Mouse (Mus musculus): Measurements from ENCODE around the gene Tbc1d21. TPM values are rescaled to one million over a fixed set of nuclear protein-coding genes. Genes with fewer than 3 reads are reported as not detected.

Tbc1d21 gene
- not detected in 2 replicates for polyA plus RNA-seq (2012; rRNA removed)

DNA sequence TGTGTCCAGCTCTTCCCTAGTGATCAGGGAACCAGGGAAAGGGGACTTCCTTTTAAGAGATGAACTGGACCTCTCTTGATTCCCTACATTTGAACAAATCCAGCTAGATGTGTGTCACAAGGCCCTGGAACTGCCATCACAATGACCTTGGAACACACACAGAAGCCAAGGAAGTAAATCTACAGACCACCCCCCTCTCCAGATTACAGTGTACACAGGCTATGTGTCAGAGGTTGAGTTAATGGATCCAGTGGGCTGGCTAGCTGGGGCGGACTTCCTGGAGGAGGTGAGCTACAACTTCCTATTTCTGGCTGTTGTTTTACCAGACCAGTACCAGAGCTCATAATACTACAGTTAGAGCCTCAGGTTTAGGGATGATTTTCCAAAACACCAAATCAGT lies at the start of gene Tbc1d21:
Gene Tbc1d21 (minus strand): TSS at position 101 of the 400 bp plus-strand sequence.
- no peak within 1 kb of the TSS for H3K4me3 ChIP-seq (replicated peaks; ENCODE audit: insufficient read depth, low read depth, low read length)
- no peak for TF ChIP-seq CTCF (IDR thresholded peaks at IDR 0.05; ENCODE audit: borderline replicate concordance, insufficient read depth, low read depth, low read length)
- TF ChIP-seq POLR2A (IDR thresholded peaks at IDR 0.05; ENCODE audit: borderline replicate concordance, insufficient read depth, low read length), result no peak

DNA sequence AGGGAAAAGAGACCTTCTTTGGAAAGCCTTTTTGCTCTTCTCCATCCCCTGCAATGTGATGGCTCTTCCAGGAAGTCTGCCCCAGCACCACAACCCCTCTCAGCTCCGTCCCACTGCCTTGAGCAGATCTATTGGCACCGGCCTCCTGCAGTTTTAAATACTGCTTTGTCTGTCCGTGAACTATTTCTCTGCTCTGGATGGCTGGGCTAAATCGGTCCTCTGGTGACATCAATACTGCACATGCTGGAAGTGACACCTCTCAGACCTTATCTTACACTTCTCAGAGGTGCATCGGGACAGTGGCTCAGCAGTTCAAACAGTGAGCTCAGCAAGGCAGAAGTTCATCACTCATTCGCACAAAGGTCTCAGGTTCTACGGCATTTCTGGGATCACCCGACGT lies 41.3 kb upstream of the Tbc1d21 start:
- WGBS, result 92% methylated on average over 9 of the region's 9 CpGs
- Histone ChIP-seq H3K27me3 (ENCODE audit: control insufficient read depth, insufficient read depth, low read length) (no peaks in the 10 kb centered on the region), H3K4me3 (replicated peaks; ENCODE audit: insufficient read depth, low read depth, low read length) (no peak overlapping the region), H3K27ac (ENCODE audit: insufficient read depth, low read length) (no peak overlapping the region), H3K4me1 (ENCODE audit: control insufficient read depth, insufficient read depth, low read length) (peaks cover 33% of the 10 kb centered on the region)
- no peak for DNase-seq
- TF ChIP-seq CTCF (IDR thresholded peaks at IDR 0.05; ENCODE audit: borderline replicate concordance, insufficient read depth, low read depth, low read length) (no peak), POLR2A (IDR thresholded peaks at IDR 0.05; ENCODE audit: borderline replicate concordance, insufficient read depth, low read length) (no peak)

More for the DNA sequence above, at the start of gene Tbc1d21:
- Histone ChIP-seq H3K27ac (ENCODE audit: insufficient read depth, low read length) (no peak within 1 kb of the TSS), H3K27me3 (ENCODE audit: control insufficient read depth, insufficient read depth, low read length) (no peaks in the 10 kb centered on the region), H3K4me1 (ENCODE audit: control insufficient read depth, insufficient read depth, low read length) (peaks cover 14% of the 10 kb centered on the region)
- DNase-seq, result no peak
- 97% methylated on average over 1 of the region's 1 CpGs for WGBS

DNA sequence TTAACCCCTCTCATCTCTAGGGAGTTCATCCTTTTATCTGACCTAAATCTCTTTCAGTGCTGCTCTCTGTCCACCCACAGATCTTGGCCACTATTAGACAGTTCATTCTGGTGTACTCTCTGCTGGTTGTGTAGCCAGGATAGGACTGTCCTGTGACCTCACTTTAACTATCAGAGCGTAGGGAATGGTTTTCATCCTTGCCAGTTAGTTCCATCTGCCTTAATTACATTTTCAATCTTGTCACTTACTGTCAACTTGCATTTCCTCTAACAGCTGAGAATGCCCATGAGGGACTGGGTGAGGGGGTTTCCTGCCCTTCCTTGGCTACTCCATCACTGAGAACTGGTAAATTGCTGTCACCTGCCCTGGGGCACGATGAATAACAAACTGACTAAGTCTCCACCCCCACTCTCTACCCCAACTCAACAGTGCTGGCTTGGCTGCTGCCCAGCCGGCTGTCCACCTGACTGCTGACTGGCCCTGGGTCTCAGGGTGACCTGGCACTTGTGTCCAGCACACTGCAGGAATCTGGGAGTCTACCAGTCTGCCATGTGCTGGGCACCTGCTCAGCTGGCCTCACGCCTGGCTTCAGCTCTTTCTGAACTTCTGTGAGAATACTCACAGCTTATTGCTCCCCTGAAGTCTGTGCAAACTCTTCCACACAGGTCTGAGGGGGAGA lies 39.9 kb upstream of the Tbc1d21 start:
- peak; percentile 90 to 92 for DNase-seq
- 12% methylated on average over 4 of the region's 4 CpGs for WGBS
- H3K4me1 ChIP-seq (ENCODE audit: control insufficient read depth, insufficient read depth, low read length), result peaks cover 33% of the 10 kb centered on the region
- H3K27me3 ChIP-seq (ENCODE audit: control insufficient read depth, insufficient read depth, low read length), result no peaks in the 10 kb centered on the region
- no peak overlapping the region for H3K4me3 ChIP-seq (replicated peaks; ENCODE audit: insufficient read depth, low read depth, low read length)
- TF ChIP-seq CTCF (IDR thresholded peaks at IDR 0.05; ENCODE audit: borderline replicate concordance, insufficient read depth, low read depth, low read length) (no peak), POLR2A (IDR thresholded peaks at IDR 0.05; ENCODE audit: borderline replicate concordance, insufficient read depth, low read length) (no peak)
- H3K27ac ChIP-seq (ENCODE audit: insufficient read depth, low read length), result no peak overlapping the region

DNA sequence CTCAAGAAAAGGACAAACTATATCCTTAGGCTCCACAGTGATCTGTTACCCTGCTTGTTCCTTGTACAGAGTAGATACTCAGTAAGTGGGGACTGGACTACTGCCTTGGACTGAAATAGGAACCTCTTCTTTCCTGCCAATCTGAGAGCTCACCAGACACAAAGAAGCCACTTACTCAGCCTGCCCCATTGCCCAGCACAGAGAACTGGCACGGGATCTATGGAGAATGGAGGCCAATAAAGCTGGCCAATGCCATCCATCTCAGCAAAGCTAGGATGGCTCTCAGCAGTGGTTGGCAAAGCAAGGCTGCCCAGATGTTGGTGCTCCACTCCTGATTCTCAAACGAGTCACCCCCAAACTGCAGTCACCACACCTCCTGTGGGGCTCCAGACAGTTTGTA lies 39.0 kb upstream of the Tbc1d21 start:
- H3K27ac ChIP-seq (ENCODE audit: insufficient read depth, low read length), result no peak overlapping the region
- H3K4me3 ChIP-seq (replicated peaks; ENCODE audit: insufficient read depth, low read depth, low read length), result no peak overlapping the region
- WGBS, result 15% methylated on average over 2 of the region's 2 CpGs
- no peak for TF ChIP-seq POLR2A (IDR thresholded peaks at IDR 0.05; ENCODE audit: borderline replicate concordance, insufficient read depth, low read length)
- TF ChIP-seq CTCF (IDR thresholded peaks at IDR 0.05; ENCODE audit: borderline replicate concordance, insufficient read depth, low read depth, low read length), result no peak
- no peaks in the 10 kb centered on the region for H3K27me3 ChIP-seq (ENCODE audit: control insufficient read depth, insufficient read depth, low read length)
- peak; percentile 33 to 58 for DNase-seq
- H3K4me1 ChIP-seq (ENCODE audit: control insufficient read depth, insufficient read depth, low read length), result peaks cover 33% of the 10 kb centered on the region

DNA sequence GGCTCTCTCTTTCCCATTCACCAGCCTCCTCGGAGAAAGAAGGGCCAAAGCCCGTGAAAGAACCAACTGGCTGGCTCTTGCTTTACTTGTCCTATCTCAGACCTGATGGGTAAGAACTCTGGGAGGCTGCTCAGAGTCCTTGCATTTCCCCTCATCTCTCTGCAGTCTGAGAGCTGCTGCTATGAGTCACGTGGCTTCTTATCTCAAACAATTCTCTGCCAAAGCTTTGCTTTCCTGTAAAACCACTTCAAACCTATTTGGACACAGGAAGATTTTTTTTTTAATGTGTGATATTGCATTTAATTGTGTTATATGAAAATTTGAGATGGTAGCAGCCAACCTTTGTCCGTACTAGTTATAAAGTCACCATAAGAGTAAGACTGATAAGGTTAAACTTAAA lies 34.2 kb upstream of the Tbc1d21 start:
- 89% methylated on average over 4 of the region's 4 CpGs for WGBS
- H3K4me1 ChIP-seq (ENCODE audit: control insufficient read depth, insufficient read depth, low read length), result peaks cover 15% of the 10 kb centered on the region
- no peak for DNase-seq
- H3K4me3 ChIP-seq (replicated peaks; ENCODE audit: insufficient read depth, low read depth, low read length), result no peak overlapping the region
- H3K27me3 ChIP-seq (ENCODE audit: control insufficient read depth, insufficient read depth, low read length), result no peaks in the 10 kb centered on the region
- TF ChIP-seq POLR2A (IDR thresholded peaks at IDR 0.05; ENCODE audit: borderline replicate concordance, insufficient read depth, low read length) (no peak), CTCF (IDR thresholded peaks at IDR 0.05; ENCODE audit: borderline replicate concordance, insufficient read depth, low read depth, low read length) (no peak)
- H3K27ac ChIP-seq (ENCODE audit: insufficient read depth, low read length), result no peak overlapping the region

DNA sequence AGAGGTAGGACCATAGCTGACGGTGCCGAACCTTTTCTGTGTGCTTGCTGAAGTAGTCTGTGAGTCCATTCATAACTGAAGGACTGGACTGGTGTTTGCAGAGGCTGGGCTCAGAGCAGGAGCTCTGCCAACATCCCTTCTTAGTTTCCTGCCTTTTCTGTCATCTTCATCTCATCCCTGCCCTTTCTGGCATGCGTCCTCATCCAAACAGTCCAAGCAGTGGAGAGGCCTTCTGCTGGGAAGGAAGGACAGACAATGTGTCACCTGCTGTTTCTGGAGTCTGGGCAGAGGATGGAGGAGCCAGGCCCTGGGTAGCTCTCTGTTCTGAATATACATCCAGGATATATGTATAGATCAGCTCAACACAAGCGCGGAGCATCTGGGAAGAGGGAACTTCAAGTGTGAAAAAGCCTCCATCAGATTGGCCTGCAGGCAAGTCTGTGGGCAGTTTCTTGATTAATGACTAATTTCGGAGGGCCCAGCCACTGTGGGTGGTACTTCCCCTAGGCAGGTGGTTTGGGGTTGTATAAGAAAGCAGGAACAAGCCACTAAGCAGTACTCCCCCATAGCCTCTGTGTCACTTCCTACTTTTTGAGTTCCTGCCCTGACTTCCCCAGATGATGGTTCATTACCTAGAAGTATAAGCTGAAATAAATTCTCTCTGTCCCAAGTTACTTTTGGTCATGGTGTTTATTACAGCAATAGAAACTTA lies 31.3 kb upstream of the Tbc1d21 start:
- 81% methylated on average over 6 of the region's 6 CpGs for WGBS

DNA sequence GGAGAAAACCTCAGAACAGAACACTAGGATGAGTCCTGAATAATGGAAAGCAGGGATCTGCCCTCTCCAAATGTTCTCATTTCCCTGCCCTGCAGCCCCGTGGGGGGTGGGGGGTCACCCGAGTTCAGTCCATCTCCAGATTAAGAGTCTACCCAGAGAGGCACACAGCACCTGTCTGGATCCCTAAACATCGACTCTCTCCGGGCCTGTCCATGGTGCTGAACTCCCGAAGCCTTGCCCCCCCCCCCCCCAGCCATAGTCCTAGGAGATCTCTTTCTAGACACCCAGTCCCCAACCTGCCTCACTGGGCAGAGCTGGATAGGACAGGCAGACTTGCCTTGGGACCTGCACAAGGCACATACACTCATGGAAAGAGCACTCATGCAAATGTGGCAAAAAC lies 29.4 kb upstream of the Tbc1d21 start:
- Histone ChIP-seq H3K27me3 (ENCODE audit: control insufficient read depth, insufficient read depth, low read length) (no peaks in the 10 kb centered on the region), H3K4me1 (ENCODE audit: control insufficient read depth, insufficient read depth, low read length) (peaks cover 6% of the 10 kb centered on the region), H3K4me3 (replicated peaks; ENCODE audit: insufficient read depth, low read depth, low read length) (no peak overlapping the region), H3K27ac (ENCODE audit: insufficient read depth, low read length) (no peak overlapping the region)
- TF ChIP-seq POLR2A (IDR thresholded peaks at IDR 0.05; ENCODE audit: borderline replicate concordance, insufficient read depth, low read length) (no peak), CTCF (IDR thresholded peaks at IDR 0.05; ENCODE audit: borderline replicate concordance, insufficient read depth, low read depth, low read length) (no peak)
- WGBS, result 57% methylated on average over 5 of the region's 5 CpGs
- peak in 1 of 2 experiments; percentile 5 for DNase-seq

More for the DNA sequence above, 31.3 kb upstream of the Tbc1d21 start:
- Histone ChIP-seq H3K4me3 (replicated peaks; ENCODE audit: insufficient read depth, low read depth, low read length) (no peak overlapping the region), H3K27ac (ENCODE audit: insufficient read depth, low read length) (no peak overlapping the region), H3K4me1 (ENCODE audit: control insufficient read depth, insufficient read depth, low read length) (peaks cover 4% of the 10 kb centered on the region), H3K27me3 (ENCODE audit: control insufficient read depth, insufficient read depth, low read length) (no peaks in the 10 kb centered on the region)
- TF ChIP-seq POLR2A (IDR thresholded peaks at IDR 0.05; ENCODE audit: borderline replicate concordance, insufficient read depth, low read length), result no peak
- no peak for TF ChIP-seq CTCF (IDR thresholded peaks at IDR 0.05; ENCODE audit: borderline replicate concordance, insufficient read depth, low read depth, low read length)
- DNase-seq, result peak; percentile 68 to 83

DNA sequence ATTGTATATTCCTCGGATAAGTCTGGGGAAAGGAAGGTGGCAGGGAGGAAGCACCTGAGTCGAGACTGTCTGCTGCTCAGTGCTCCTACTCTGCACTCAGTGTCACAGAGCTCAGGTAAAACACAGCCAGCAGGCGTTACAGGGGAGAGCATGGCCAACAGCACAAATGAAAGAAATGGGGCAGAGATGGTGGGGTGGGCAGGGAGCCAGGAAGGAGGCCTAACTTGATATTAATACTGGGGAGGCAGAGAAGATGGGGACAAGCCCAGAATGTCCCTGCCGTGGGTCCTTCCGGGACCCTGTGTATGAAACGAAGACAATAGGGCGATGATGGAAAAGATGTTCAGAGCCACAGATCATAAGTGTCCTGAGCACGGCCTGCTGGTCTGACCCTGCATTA lies 24.4 kb upstream of the Tbc1d21 start:
- Histone ChIP-seq H3K27me3 (ENCODE audit: control insufficient read depth, insufficient read depth, low read length) (no peaks in the 10 kb centered on the region), H3K4me3 (replicated peaks; ENCODE audit: insufficient read depth, low read depth, low read length) (no peak overlapping the region), H3K4me1 (ENCODE audit: control insufficient read depth, insufficient read depth, low read length) (peaks cover 29% of the 10 kb centered on the region), H3K27ac (ENCODE audit: insufficient read depth, low read length) (no peak overlapping the region)
- peak in 1 of 2 experiments; percentile 30 for DNase-seq
- TF ChIP-seq POLR2A (IDR thresholded peaks at IDR 0.05; ENCODE audit: borderline replicate concordance, insufficient read depth, low read length) (no peak), CTCF (IDR thresholded peaks at IDR 0.05; ENCODE audit: borderline replicate concordance, insufficient read depth, low read depth, low read length) (no peak)
- 79% methylated on average over 8 of the region's 8 CpGs for WGBS

Measured in cerebellum, adult 2 months (tissue).